Mouse (Mus musculus): ENCODE results near the gene Lamtor4. TPM values are rescaled to one million over a fixed set of nuclear protein-coding genes. Genes with fewer than 3 reads are reported as not detected.
A peak's percentile ranks its signal among the peaks of the same experiment; 100 is the strongest.

The Lamtor4 gene
- polyA plus RNA-seq, 1 experiment from 2014 or later, result 56.7 TPM

DNA sequence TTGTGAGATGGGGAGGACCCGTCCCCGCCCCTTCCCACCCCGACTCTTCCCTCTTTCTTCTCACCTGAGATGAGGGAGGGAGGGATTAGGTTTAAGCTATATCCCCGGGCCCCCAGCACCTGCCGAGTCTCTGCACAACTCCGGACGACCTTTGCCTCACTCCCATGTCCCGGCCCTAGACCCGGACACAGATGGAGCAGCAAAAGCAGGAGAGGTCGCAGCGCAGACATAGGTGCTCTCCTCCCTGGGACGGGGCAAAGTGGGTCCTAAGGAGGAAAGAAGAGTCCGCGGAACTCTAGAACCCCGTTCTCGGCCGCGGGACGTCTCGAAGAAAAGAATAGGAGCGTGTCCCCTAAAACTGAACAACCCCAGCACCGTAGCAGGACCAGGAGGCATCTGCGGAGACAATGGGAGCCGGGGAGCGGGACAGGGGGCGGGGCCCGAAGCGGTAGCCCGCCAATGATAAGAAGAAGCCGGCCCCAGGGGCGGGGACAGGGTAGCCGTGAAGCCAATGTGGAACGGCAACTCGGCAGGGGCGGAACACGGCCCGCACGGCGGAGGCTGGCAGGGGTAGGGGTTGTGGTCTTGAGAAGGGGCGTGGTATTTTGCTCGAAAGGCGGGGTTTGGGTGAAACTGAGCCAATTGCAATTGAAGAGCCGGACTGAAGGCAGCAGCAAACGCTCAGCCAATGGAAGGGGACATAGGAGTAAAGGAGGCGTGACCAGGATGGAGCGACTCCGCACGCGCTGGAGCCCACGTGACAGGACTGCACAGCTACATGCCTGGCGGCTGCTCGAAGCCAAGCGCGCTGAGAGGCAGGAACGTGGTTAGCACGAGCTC, 24.5 kb downstream of the Lamtor4 start, which contains the start of the genes Gm43720, Gpc2 and Stag3:
Gm43720 (minus strand) TSS at position 374 of the 840 bp plus-strand sequence.
Gpc2 (minus strand) TSS at position 421 of the 840 bp plus-strand sequence.
Stag3 (plus strand) TSS at position 656 of the 840 bp plus-strand sequence.
- 0 out of 2 replicates have a peak within 1 kb of the TSS, but pooled peaks have one; percentile 13 for H3K27ac ChIP-seq (ENCODE audit: low read length)

DNA sequence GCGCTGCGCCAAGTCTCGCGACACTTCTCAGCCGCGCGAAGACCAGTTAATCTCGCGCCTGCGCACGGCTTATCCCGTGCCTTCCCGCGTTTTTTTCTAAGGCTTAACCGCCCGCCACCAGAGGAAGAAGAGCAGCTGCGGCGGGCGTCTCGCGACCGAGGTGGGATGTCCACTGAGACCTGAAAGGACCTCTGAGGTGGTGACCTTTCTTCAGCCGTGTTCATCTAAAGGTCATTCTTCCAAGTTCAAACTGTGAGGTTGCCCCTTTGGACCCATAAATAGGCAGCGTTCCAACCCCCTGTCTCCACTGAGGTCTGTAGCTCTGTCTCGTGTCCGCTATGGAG, 25.1 kb downstream of the Lamtor4 start:
- H3K4me1 ChIP-seq (replicated peaks; ENCODE audit: control insufficient read depth, insufficient read depth, low read length), result peaks cover 15% of the 10 kb centered on the region
- H3K4me3 ChIP-seq (ENCODE audit: low read length), result peak overlapping the region; percentile 75
- H3K27me3 ChIP-seq (ENCODE audit: control insufficient read depth, insufficient read depth, low read depth, low read length), result 0 out of 2 replicates have a peak, but pooled peaks cover 2% of the 10 kb centered on the region
- peaks cover 8% of the 10 kb centered on the region for H3K9me3 ChIP-seq (ENCODE audit: control insufficient read depth, low read length)
- 20% methylated on average over 26 of the region's 26 CpGs for whole genome bisulfite sequencing
- 0 out of 2 replicates have a peak, but pooled peaks cover 2% of the 10 kb centered on the region for H3K36me3 ChIP-seq (ENCODE audit: control insufficient read depth, insufficient read depth, low read length)
- ATAC-seq (ENCODE audit: low read depth), result no peak
- H3K27ac ChIP-seq (ENCODE audit: low read length), result no peak overlapping the region
- H3K9ac ChIP-seq (ENCODE audit: low read length), result 0 out of 2 replicates have a peak overlapping the region, but pooled peaks have one; percentile 28
- peak overlapping the region; percentile 89 for H3K4me2 ChIP-seq (ENCODE audit: low read depth, low read length)

More for the DNA sequence above, 24.5 kb downstream of the Lamtor4 start, which contains the start of the genes Gm43720, Gpc2 and Stag3:
- H3K4me3 ChIP-seq (ENCODE audit: low read length), result peak within 1 kb of the TSS; percentile 75
- under 1% methylated on average over 56 of the region's 56 CpGs for WGBS
- peak; percentile 99 for ATAC-seq (ENCODE audit: low read depth)
- 0 out of 2 replicates have a peak, but pooled peaks cover 2% of the 10 kb centered on the region for H3K36me3 ChIP-seq (ENCODE audit: control insufficient read depth, insufficient read depth, low read length)
- H3K9me3 ChIP-seq (ENCODE audit: control insufficient read depth, low read length), result peaks cover 8% of the 10 kb centered on the region
- peak within 1 kb of the TSS; percentile 75 for H3K9ac ChIP-seq (ENCODE audit: low read length)
- 0 out of 2 replicates have a peak, but pooled peaks cover 2% of the 10 kb centered on the region for H3K27me3 ChIP-seq (ENCODE audit: control insufficient read depth, insufficient read depth, low read depth, low read length)
- H3K4me1 ChIP-seq (replicated peaks; ENCODE audit: control insufficient read depth, insufficient read depth, low read length), result peaks cover 19% of the 10 kb centered on the region
- peak within 1 kb of the TSS; percentile 89 for H3K4me2 ChIP-seq (ENCODE audit: low read depth, low read length)

DNA sequence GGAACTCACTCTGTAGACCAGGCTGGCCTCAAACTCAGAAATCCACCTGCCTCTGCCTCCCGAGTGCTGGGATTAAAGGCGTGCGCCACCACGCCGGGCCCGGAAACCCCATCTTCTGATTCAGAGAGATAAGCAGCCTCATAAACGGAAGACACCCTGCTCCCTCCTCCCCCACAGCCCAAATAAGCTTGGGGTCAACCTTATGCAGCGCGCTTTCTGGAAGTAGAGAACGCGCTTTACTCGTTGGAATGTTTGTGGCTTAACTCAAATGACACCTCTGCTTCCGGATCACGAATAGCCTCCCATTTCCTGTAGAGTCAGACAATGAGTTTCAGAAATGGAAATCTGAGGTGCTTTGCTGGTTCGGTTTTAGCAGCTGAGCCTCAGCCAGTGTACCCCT, 25.5 kb downstream of the Lamtor4 start:
- WGBS, result 89% methylated on average over 15 of the region's 15 CpGs
- H3K27me3 ChIP-seq (ENCODE audit: control insufficient read depth, insufficient read depth, low read depth, low read length), result 0 out of 2 replicates have a peak, but pooled peaks cover 2% of the 10 kb centered on the region
- H3K9me3 ChIP-seq (ENCODE audit: control insufficient read depth, low read length), result peaks cover 8% of the 10 kb centered on the region
- no peak overlapping the region for H3K4me3 ChIP-seq (ENCODE audit: low read length)
- H3K4me1 ChIP-seq (replicated peaks; ENCODE audit: control insufficient read depth, insufficient read depth, low read length), result peaks cover 13% of the 10 kb centered on the region
- no peak for ATAC-seq (ENCODE audit: low read depth)
- no peak overlapping the region for H3K4me2 ChIP-seq (ENCODE audit: low read depth, low read length)
- H3K27ac ChIP-seq (ENCODE audit: low read length), result no peak overlapping the region
- no peak overlapping the region for H3K9ac ChIP-seq (ENCODE audit: low read length)
- 0 out of 2 replicates have a peak, but pooled peaks cover 2% of the 10 kb centered on the region for H3K36me3 ChIP-seq (ENCODE audit: control insufficient read depth, insufficient read depth, low read length)

DNA sequence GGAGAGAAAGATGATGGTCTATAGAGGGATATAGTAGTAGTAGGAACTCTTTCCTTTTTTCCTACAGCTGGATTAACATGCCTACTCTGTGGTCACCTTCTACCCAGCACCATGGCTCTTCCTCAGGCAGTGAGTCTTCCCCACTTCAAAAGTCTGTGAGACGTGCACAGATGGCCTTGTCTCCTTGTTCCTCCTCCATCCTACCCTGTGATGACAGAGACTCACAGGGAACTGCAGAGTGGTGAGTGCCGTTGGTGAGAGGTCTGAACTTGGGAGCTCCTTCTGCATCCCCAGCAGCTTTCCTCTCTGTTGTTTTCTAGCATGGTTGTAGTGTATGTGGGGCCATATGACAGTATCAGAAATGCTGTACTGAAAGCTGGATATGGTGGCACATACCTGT, 26.5 kb downstream of the Lamtor4 start:
- ATAC-seq (ENCODE audit: low read depth), result no peak
- Histone ChIP-seq H3K4me2 (ENCODE audit: low read depth, low read length) (no peak overlapping the region), H3K9ac (ENCODE audit: low read length) (no peak overlapping the region), H3K27me3 (ENCODE audit: control insufficient read depth, insufficient read depth, low read depth, low read length) (0 out of 2 replicates have a peak, but pooled peaks cover 2% of the 10 kb centered on the region), H3K4me1 (replicated peaks; ENCODE audit: control insufficient read depth, insufficient read depth, low read length) (peaks cover 13% of the 10 kb centered on the region), H3K9me3 (ENCODE audit: control insufficient read depth, low read length) (peaks cover 8% of the 10 kb centered on the region), H3K27ac (ENCODE audit: low read length) (no peak overlapping the region), H3K36me3 (ENCODE audit: control insufficient read depth, insufficient read depth, low read length) (0 out of 2 replicates have a peak, but pooled peaks cover 2% of the 10 kb centered on the region), H3K4me3 (ENCODE audit: low read length) (no peak overlapping the region)
- 88% methylated on average over 2 of the region's 2 CpGs for WGBS

- Histone ChIP-seq H3K4me1 (replicated peaks; ENCODE audit: control insufficient read depth, insufficient read depth, low read length) (peaks cover 13% of the 10 kb centered on the region), H3K9me3 (ENCODE audit: control insufficient read depth, low read length) (peaks cover 8% of the 10 kb centered on the region), H3K4me3 (ENCODE audit: low read length) (no peak overlapping the region), H3K36me3 (ENCODE audit: control insufficient read depth, insufficient read depth, low read length) (no peaks in the 10 kb centered on the region), H3K4me2 (ENCODE audit: low read depth, low read length) (no peak overlapping the region), H3K27me3 (ENCODE audit: control insufficient read depth, insufficient read depth, low read depth, low read length) (0 out of 2 replicates have a peak, but pooled peaks cover 2% of the 10 kb centered on the region), H3K9ac (ENCODE audit: low read length) (no peak overlapping the region), H3K27ac (ENCODE audit: low read length) (no peak overlapping the region)
- no peak for ATAC-seq (ENCODE audit: low read depth)
- 49% methylated on average over 1 of the region's 1 CpGs for WGBS
Observed at GRCm38 (mm10) chr5:138283540-138283939, 28.3 kb downstream of the Lamtor4 start.

- no peak for ATAC-seq (ENCODE audit: low read depth)
- 63% methylated on average over 3 of the region's 3 CpGs for WGBS
- H3K4me1 ChIP-seq (replicated peaks; ENCODE audit: control insufficient read depth, insufficient read depth, low read length), result no peaks in the 10 kb centered on the region
Observed at GRCm38 (mm10) chr5:138287861-138288260, 32.6 kb downstream of the Lamtor4 start.

DNA sequence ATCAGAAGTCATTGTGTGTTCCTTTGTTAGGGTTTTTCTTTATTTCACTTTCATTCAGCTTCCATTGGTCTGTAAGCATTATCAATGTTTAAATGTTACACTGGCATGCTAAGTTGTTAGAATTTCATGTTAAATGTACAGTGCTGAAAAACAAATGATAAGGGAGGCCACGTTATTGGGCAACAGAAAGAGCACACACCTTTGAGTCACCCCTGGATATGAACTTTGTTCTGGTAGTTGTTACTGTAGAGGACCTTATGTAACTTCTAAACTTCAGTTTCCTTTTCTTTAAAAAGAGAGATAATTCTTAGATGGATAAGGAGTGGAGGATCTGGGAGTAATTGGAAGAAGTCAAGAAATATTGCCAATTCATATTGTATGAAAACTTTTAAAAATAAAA, 36.4 kb downstream of the Lamtor4 start:
- 74% methylated on average over 1 of the region's 1 CpGs for WGBS
- no peaks in the 10 kb centered on the region for H3K9me3 ChIP-seq (ENCODE audit: control insufficient read depth, low read length)
- H3K27ac ChIP-seq (ENCODE audit: low read length), result no peak overlapping the region
- no peak overlapping the region for H3K4me2 ChIP-seq (ENCODE audit: low read depth, low read length)
- no peak overlapping the region for H3K9ac ChIP-seq (ENCODE audit: low read length)
- no peaks in the 10 kb centered on the region for H3K36me3 ChIP-seq (ENCODE audit: control insufficient read depth, insufficient read depth, low read length)
- ATAC-seq (ENCODE audit: low read depth), result no peak
- H3K4me3 ChIP-seq (ENCODE audit: low read length), result no peak overlapping the region
- no peaks in the 10 kb centered on the region for H3K4me1 ChIP-seq (replicated peaks; ENCODE audit: control insufficient read depth, insufficient read depth, low read length)
- no peaks in the 10 kb centered on the region for H3K27me3 ChIP-seq (ENCODE audit: control insufficient read depth, insufficient read depth, low read depth, low read length)

More at GRCm38 (mm10) chr5:138287861-138288260, 32.6 kb downstream of the Lamtor4 start:
- H3K9me3 ChIP-seq (ENCODE audit: control insufficient read depth, low read length), result no peaks in the 10 kb centered on the region
- no peak overlapping the region for H3K4me2 ChIP-seq (ENCODE audit: low read depth, low read length)
- H3K27me3 ChIP-seq (ENCODE audit: control insufficient read depth, insufficient read depth, low read depth, low read length), result no peaks in the 10 kb centered on the region
- H3K27ac ChIP-seq (ENCODE audit: low read length), result no peak overlapping the region
- no peaks in the 10 kb centered on the region for H3K36me3 ChIP-seq (ENCODE audit: control insufficient read depth, insufficient read depth, low read length)
- no peak overlapping the region for H3K4me3 ChIP-seq (ENCODE audit: low read length)
- H3K9ac ChIP-seq (ENCODE audit: low read length), result no peak overlapping the region

- Histone ChIP-seq H3K9ac (ENCODE audit: low read length) (no peak overlapping the region), H3K4me2 (ENCODE audit: low read depth, low read length) (no peak overlapping the region), H3K27ac (ENCODE audit: low read length) (no peak overlapping the region), H3K36me3 (ENCODE audit: control insufficient read depth, insufficient read depth, low read length) (no peaks in the 10 kb centered on the region), H3K4me3 (ENCODE audit: low read length) (no peak overlapping the region), H3K4me1 (replicated peaks; ENCODE audit: control insufficient read depth, insufficient read depth, low read length) (no peaks in the 10 kb centered on the region), H3K27me3 (ENCODE audit: control insufficient read depth, insufficient read depth, low read depth, low read length) (no peaks in the 10 kb centered on the region), H3K9me3 (ENCODE audit: control insufficient read depth, low read length) (no peaks in the 10 kb centered on the region)
- ATAC-seq (ENCODE audit: low read depth), result no peak
Observed at GRCm38 (mm10) chr5:138294158-138294557, 38.9 kb downstream of the Lamtor4 start.

DNA sequence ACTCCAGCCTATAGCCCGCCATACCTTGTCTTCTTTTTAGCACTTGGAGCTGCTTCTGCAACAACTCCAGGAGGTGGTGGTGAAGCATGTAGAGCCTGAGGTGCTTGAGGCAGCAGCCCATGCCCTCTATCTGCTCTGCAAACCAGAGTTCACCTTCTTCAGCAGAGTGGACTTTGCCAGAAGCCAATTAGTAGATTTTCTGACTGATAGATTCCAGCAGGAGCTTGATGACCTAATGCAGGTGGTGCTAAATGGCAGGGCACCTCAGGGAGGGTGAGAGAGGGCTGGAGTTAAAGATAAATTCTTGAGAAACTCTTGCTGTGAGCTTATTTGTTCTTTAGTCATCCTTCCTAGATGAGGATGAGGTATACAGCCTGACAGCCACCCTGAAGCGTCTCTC, 44.3 kb downstream of the Lamtor4 start:
- no peaks in the 10 kb centered on the region for H3K4me1 ChIP-seq (replicated peaks; ENCODE audit: control insufficient read depth, insufficient read depth, low read length)
- no peak overlapping the region for H3K4me2 ChIP-seq (ENCODE audit: low read depth, low read length)
- no peak overlapping the region for H3K4me3 ChIP-seq (ENCODE audit: low read length)
- no peak overlapping the region for H3K9ac ChIP-seq (ENCODE audit: low read length)
- ATAC-seq (ENCODE audit: low read depth), result no peak
- no peaks in the 10 kb centered on the region for H3K9me3 ChIP-seq (ENCODE audit: control insufficient read depth, low read length)
- 78% methylated on average over 2 of the region's 2 CpGs for WGBS
- H3K27me3 ChIP-seq (ENCODE audit: control insufficient read depth, insufficient read depth, low read depth, low read length), result no peaks in the 10 kb centered on the region
- no peak overlapping the region for H3K27ac ChIP-seq (ENCODE audit: low read length)
- H3K36me3 ChIP-seq (ENCODE audit: control insufficient read depth, insufficient read depth, low read length), result no peaks in the 10 kb centered on the region

Measured in lung, embryonic 16.5 days (tissue).